Mouse (Mus musculus) yolk sac, embryonic 10.5 days (tissue): ENCODE measurements around the gene Fgfr3.

Experiments
- DNase-seq: peaks from one replicate; pipeline ENCODE4 v3.0.0-alpha.2; 2017; ENCODE audit warnings: low spot score

Fgfr3 gene

GRCm38 (mm10) chr5:33721541-33722265 lies at the start of gene Fgfr3:
TSS of gene Fgfr3 (plus strand) at chr5:33721674.
- DNase-seq, result peak; percentile 89

GRCm38 (mm10) chr5:33674439-33674838 lies 47.0 kb upstream of the Fgfr3 start:
- DNase-seq, result no peak

GRCm38 (mm10) chr5:33675964-33676363 lies 45.5 kb upstream of the Fgfr3 start:
- peak; percentile 43 for DNase-seq

GRCm38 (mm10) chr5:33678244-33678643 lies 43.2 kb upstream of the Fgfr3 start:
- DNase-seq, result no peak

- no peak for DNase-seq
Measured at GRCm38 (mm10) chr5:33681044-33681443, 40.4 kb upstream of the Fgfr3 start.

GRCm38 (mm10) chr5:33681611-33682388 lies 39.7 kb upstream of the Fgfr3 start:
- no peak for DNase-seq

- DNase-seq, result no peak
Measured at GRCm38 (mm10) chr5:33682963-33683362, 38.5 kb upstream of the Fgfr3 start.

- DNase-seq, result peak; percentile 57
Measured at GRCm38 (mm10) chr5:33683897-33684652, 37.4 kb upstream of the Fgfr3 start.

GRCm38 (mm10) chr5:33684932-33685331 lies 36.5 kb upstream of the Fgfr3 start:
- DNase-seq, result no peak

GRCm38 (mm10) chr5:33687142-33687541 lies 34.3 kb upstream of the Fgfr3 start:
- DNase-seq, result no peak

GRCm38 (mm10) chr5:33688278-33689220 lies 32.9 kb upstream of the Fgfr3 start:
- no peak for DNase-seq

GRCm38 (mm10) chr5:33689221-33689844 lies 32.1 kb upstream of the Fgfr3 start:
- no peak for DNase-seq

GRCm38 (mm10) chr5:33689852-33690645 lies 31.4 kb upstream of the Fgfr3 start:
- no peak for DNase-seq

GRCm38 (mm10) chr5:33692393-33692792 lies 29.1 kb upstream of the Fgfr3 start:
- peak; percentile 47 for DNase-seq

GRCm38 (mm10) chr5:33694461-33694847 lies 27.0 kb upstream of the Fgfr3 start:
- no peak for DNase-seq

GRCm38 (mm10) chr5:33694848-33695717 lies 26.4 kb upstream of the Fgfr3 start:
- DNase-seq, result peak; percentile 83

GRCm38 (mm10) chr5:33695718-33696121 lies 25.8 kb upstream of the Fgfr3 start:
- DNase-seq, result peak; percentile 69

- no peak for DNase-seq
Measured at GRCm38 (mm10) chr5:33696430-33696829, 25.0 kb upstream of the Fgfr3 start.

GRCm38 (mm10) chr5:33697534-33697933 lies 23.9 kb upstream of the Fgfr3 start:
- no peak for DNase-seq
